Mouse (Mus musculus): ENCODE data around the gene F10.
"Not testable (repeated sequence)": the region's sequence is repeated elsewhere in the genome, so short reads cannot be mapped to it uniquely, and the experiment has no call there.

Gene F10

DNA sequence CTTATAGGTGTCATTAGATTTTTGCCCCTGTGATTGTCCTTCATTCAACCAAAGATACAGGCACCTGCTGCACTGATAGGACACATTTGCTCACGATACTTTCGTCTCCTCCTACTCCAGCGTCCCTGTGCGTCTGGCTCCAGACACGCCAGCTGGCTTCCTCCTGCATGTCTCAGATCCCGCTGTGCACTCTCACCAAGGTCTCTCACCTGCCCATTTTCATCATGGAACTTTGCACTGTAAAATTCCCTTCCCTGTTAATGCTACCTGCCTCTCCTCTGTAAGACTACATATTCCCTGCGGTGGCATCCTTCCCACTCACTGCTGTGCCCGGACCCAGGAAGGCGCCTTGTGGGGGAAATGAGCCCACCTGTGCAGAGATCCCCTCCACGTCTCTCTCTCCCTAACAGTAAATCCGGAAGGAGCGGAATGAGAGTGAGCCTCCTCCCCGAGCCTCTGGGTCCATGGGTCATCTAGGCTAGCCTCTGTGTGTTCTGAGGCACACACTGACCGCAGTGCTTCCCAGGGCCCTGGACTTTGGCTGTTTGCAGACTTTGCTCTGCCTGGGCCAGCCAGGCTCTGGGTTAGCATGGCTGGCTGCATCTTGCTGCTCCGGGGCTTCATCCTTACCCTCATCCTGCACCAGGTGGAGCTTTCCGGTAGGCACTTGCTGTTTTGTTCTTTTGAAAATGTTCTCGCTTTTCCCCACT lies 23.5 kb downstream of the F10 start, which contains the start of gene Proz:
Proz (plus strand) TSS at position 474 of the 710 bp plus-strand sequence.
- no peak for ATAC-seq (ENCODE audit: low TSS enrichment)

DNA sequence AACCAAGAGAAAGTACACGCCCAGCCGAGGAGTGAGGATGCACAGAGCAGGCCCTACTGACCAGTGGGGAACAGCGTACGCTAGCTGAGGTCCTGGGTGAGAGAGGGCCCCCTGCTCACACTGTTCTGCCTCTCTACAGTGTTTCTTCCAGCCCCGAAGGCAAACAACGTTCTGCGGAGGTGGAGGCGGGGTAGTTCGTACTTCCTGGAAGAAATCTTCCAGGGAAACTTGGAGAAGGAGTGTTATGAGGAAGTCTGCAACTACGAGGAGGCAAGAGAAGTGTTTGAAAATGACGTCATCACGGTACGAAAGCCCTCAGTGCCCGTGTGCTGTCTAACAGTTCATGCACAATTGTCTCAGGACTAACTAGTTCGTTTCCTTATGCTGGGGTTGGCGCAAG lies 26.0 kb downstream of the F10 start:
- ATAC-seq (ENCODE audit: low TSS enrichment): no peak

DNA sequence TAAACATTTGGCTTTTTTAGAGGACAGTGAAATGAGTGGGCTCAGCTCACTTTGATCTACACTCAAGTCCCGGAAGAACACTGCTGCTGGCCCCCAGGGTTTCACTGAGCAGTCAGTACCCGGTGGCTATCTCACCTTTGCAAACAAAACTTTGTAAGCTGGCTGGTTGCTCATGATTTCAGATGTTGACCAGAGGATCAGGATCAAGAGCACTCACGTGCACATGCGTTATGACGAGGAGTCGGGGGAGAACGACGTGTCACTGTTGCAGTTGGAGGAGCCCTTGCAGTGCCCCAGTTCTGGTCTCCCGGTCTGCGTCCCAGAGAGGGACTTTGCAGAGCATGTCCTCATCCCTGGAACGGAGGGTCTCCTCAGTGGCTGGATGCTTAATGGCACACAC lies 36.1 kb downstream of the F10 start:
- no peak for ATAC-seq (ENCODE audit: low TSS enrichment)

DNA sequence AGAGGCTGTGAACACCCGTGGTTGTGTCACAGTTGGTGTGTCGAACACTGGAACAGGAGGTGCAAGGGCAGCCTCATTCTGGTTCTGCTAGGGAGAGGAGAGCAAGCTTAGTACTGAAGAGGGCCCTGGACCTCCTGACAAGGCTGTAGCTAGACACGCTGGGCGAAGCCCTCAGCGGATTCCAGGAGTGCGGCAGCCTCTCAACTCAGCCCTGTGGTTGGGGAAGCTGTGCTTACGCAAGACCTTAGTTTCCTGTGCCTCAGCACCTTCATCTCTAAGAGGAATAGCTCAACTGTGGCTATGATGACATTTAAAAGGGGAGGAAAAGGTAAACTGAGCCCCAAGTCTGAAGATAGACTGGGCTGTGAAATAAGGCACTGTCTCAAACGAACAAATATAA lies 37.9 kb downstream of the F10 start:
- no peak for ATAC-seq (ENCODE audit: low TSS enrichment)

DNA sequence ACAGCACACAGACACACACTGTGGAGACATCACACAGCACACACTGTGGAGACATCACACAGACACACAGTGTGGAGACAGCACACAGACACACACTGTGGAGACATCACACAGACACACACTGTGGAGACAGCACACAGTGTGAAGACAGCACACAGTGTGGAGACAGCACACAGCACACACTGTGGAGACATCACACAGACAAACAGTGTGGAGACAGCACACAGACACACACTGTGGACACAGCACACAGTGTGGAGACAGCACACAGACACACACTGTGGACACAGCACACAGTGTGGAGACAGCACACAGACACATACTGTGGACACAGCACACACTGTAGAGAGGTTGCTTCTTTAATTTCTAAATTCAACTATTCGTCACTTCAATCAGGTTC lies 38.5 kb downstream of the F10 start:
- ATAC-seq (ENCODE audit: low TSS enrichment): not testable (repeated sequence)

DNA sequence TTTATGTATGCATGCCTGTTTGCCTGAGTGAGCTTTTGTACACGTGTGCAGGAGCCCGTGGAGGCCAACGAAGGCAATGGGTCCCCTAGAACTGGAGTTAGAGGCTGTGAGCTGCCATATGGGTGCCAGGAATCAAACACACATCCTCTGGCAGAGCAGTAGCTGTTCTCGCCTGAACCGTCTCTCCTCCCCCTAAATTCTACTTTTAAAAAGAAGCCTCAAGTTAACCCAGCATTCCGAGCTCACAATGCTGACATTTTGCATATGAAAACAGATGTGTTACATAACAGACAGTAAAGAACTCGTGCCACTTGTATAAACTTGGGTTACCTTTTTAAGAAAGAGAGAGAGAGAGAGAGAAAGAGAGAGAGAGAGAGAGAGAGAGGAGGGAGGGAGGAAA lies 40.4 kb downstream of the F10 start:
- peak; percentile 82 for ATAC-seq (ENCODE audit: low TSS enrichment)

DNA sequence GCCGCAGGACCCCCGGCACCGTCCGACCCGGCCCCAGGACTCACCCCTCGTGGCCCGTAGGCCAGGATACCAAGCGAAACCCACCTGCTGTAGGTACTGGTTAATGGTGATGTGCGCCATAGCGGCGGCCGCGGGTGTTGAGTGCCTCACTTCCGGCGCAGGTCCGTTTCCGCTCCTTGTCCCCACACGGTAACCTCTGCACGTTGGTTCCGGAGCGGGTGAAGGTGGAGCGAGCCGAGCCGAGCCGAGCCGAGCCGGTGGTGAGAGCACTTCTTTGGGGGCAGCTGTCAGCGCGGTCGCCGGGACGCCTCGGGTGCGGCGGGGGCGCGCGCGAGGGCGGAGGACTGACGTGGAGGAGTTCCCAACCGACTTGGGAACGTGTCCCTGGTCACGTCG lies 67.6 kb downstream of the F10 start:
- peak; percentile 65 for ATAC-seq (ENCODE audit: low TSS enrichment)

DNA sequence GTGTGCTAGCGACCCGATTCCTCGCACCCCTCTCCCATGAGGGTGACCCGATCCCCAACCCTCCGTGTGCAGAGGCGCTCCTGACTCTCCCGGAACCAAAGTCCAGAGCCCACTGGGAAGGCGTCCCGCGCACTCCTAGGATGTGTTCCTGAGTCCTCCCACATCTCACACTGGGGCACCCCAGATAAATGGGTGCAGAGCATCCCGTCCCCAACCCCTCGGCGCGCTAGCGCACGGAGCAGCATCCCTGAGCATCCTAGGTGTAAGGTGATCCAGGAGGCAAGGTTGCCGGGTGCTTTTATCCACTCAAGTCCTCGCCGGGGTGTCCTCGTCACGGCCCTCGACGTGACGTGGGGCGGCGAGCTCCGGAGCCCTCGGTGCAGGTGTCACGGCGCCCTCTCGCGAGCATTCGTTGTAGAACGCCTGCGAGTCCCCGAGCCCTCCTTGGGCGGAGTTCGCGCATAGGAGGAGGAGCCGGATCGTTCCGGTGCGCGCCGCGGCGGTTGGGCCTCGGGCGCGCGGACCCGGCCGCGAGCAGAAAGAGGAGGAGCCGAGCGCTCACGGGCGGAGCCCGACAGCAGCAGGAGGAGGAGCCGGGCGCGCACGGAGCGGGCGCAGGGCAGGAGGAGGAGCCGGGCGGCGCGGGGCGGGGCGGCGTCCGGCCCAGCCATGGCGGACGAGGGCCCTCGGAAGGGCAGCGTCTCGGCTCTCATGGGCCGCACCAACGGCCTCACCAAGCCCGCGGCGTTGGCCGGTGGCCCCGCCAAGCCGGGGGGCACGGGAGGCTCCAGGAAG lies 68.2 kb downstream of the F10 start, which contains the start of the genes Pcid2 and Cul4a:
Pcid2 (minus strand) TSS at position 373 of the 795 bp plus-strand sequence.
Cul4a (plus strand) TSS at position 535 of the 795 bp plus-strand sequence.
- peak; percentile 91 for ATAC-seq (ENCODE audit: low TSS enrichment)

DNA sequence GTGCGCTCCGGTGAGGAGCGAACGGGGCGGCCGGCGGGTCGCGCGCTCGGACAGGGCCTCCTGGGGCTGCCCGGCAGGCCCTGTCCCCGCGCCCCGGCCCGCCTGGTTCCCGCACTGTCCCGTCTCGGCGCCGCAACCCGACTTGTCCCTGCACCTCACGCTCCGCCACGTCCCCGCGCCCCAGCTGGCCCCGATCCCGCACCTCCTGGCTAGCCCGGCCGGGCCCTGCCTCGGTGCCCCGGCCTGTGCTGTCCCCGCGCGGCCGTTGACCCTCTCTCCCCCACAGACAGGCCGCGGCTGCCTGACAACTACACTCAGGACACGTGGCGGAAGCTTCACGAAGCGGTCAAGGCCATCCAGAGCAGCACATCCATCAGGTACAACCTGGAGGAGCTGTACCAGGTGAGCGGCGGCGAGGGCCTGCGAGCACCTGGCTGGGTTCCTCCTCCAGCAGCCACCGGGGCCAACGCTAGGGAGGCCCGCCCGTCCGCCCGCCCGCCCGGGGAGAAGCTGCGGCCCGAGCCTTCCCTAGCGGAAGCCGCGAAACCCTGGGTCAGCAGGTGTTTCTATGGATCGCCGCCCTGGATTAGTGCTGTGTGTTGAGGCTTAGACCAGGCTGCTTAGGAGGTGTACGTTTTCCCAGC lies 68.9 kb downstream of the F10 start:
- ATAC-seq (ENCODE audit: low TSS enrichment): peak; percentile 11; the same call in 1 of the 2 replicates
